Mouse (Mus musculus) brown adipose tissue, adult 24 weeks (tissue): ENCODE measurements around the gene Ppp1r18. TPM values are rescaled to one million over a fixed set of nuclear protein-coding genes. Genes with fewer than 3 reads are reported as not detected.

ENCODE experiments used
- H3K27ac ChIP-seq: fragments of 200-500 bp; replicated peaks from 2 replicates; pipeline ENCODE4 v1.5.1; 2012; ENCODE audit warnings: low read depth, mild to moderate bottlenecking, low read length
- H3K4me1 ChIP-seq: fragments of 200-500 bp; 2 replicates; pipeline ENCODE4 v1.6.1; 2012; ENCODE audit warnings: low read length, mixed read lengths; ENCODE audit not compliant: control insufficient read depth, insufficient read depth, insufficient read length
- H3K4me3 ChIP-seq: fragments of 200-500 bp; 2 replicates; pipeline ENCODE4 v1.5.1; 2012; ENCODE audit warnings: low read depth, mild to moderate bottlenecking, low read length, moderate library complexity; ENCODE audit not compliant: insufficient read depth
- polyA plus RNA-seq: library from polyadenylated mRNA; stranded (reverse); fragments of >200 nt; gene quantifications from 2 replicates; pipeline ENCODE4 v1.2.4, GENCODE M21; 2012; ENCODE audit not compliant: missing spikeins, insufficient read depth, insufficient read length

The Ppp1r18 gene
- polyA plus RNA-seq, 1 experiment: 8.8 TPM

DNA sequence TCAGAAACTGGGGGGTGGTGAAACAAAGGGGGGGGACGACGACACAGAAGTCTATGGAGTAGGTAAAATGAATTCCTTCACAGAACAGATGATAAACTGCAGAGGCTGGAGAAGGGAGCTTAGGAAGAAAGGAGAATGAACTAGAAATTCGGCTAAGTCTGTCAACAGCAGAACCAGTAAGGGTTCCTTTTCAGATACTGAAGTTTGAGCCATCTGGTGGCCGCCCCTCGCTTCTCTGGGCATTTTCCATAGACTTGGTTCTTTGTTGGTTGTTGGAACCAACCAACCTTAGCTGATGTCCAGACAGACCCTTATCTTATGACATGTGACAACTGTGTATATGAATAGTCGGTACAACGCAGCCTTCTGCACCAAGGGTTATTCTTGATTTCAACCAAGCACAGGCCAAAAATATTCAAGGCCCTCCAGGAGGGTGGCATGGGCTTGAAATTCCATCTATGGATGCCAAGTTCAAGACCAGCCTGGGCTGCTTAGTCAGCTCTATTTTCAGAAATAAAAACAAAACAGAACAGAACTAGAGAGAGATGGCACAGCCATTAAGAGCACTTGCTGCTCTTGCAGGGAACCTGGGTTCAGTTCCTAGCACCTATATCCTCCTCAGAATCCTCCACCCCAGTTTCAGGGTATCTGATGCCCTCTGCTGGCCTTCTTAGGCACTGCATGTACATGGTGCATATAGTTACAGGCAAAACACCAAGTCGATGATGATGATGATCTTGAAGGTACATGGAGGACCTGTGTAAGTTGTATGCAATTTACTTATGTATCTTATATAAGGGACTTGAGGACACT is 5.7 kb downstream of the Ppp1r18 start:
- H3K4me1 ChIP-seq: 0 out of 2 replicates have a peak, but pooled peaks cover 2% of the 10 kb centered on the region
- peak overlapping the region; percentile 78 for H3K4me3 ChIP-seq
- H3K27ac ChIP-seq: peak overlapping the region; percentile 99

DNA sequence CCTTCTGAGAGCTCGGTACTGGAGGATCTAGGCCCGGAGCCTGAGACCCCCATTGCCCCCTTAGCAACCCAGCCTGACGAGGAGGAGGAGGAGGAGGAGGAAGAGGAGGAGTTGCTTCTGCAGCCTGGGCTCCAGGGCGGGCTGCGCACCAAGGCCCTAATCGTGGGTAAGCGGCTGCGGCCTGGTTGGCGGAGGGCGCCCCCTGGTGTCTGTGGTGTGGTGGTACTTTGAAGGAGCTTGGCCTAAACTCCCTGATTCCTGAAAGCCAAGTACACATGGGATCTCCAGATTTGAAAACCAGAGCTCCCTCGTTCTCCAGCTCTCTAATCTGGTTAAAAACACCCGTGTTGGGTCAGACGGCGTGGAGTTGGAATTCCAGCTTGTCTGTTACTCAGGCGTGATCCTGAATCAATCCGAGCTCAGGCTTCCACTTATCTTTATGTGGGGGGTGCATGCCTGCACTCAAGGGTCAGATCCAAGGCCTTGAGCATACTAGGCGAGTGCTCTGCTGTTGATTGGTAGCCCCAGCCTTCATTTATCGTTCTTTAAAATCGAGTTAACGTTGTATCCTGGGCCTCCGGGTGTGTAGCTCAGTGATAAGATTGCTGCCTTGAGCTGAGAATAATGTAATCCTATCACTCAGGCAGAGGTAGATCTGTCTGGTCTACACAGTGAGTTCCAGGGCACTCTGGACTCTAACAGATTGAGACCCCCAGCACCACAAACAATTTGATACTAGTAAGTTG is 8.6 kb downstream of the Ppp1r18 start:
- peak overlapping the region; percentile 35; the same call in 1 of the 2 replicates for H3K27ac ChIP-seq
- H3K4me1 ChIP-seq: 0 out of 2 replicates have a peak, but pooled peaks cover 2% of the 10 kb centered on the region
- H3K4me3 ChIP-seq: peak overlapping the region; percentile 35; the same call in 1 of the 2 replicates

- Histone ChIP-seq H3K27ac (0 out of 2 replicates have a peak overlapping the region, but pooled peaks have one; percentile 10), H3K4me1 (0 out of 2 replicates have a peak, but pooled peaks cover 2% of the 10 kb centered on the region), H3K4me3 (no peak overlapping the region)
These were observed 9.3 kb downstream of the Ppp1r18 start for GRCm38 (mm10) chr17:35874721-35875120.

GRCm38 (mm10) chr17:35879245-35880057 is 14.1 kb downstream of the Ppp1r18 start, which contains the start of gene Dhx16:
Gene Dhx16 (plus strand): TSS chr17:35879819.
- Histone ChIP-seq H3K27ac (no peak within 1 kb of the TSS), H3K4me1 (peaks cover 4% of the 10 kb centered on the region; the same call in 1 of the 2 replicates)

GRCm38 (mm10) chr17:35882924-35883323 is 17.5 kb downstream of the Ppp1r18 start:
- peaks cover 4% of the 10 kb centered on the region; the same call in 1 of the 2 replicates for H3K4me1 ChIP-seq
- no peak overlapping the region for H3K27ac ChIP-seq
- no peak overlapping the region for H3K4me3 ChIP-seq

More at GRCm38 (mm10) chr17:35879245-35880057, 14.1 kb downstream of the Ppp1r18 start, which contains the start of gene Dhx16:
- peak within 1 kb of the TSS; percentile 91 for H3K4me3 ChIP-seq

DNA sequence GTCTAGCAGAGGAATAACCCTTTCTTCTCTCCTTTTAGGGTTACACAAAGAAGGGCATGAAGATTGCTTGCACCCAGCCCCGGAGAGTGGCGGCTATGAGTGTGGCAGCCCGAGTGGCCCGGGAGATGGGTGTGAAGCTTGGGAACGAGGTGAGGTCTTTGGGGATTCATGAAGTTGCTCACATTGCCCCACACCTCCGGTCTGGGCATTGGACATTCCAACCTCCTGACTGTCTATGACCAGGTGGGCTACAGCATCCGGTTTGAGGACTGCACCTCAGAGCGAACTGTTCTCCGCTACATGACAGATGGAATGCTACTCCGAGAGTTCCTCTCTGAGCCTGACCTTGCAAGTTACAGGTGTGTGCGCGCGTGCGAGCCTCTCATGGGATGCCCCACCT is 18.4 kb downstream of the Ppp1r18 start:
- Histone ChIP-seq H3K4me1 (peaks cover 4% of the 10 kb centered on the region; the same call in 1 of the 2 replicates), H3K4me3 (no peak overlapping the region), H3K27ac (no peak overlapping the region)

GRCm38 (mm10) chr17:35887725-35888124 is 22.3 kb downstream of the Ppp1r18 start:
- H3K27ac ChIP-seq: no peak overlapping the region
- H3K4me1 ChIP-seq: no peaks in the 10 kb centered on the region
- H3K4me3 ChIP-seq: no peak overlapping the region

- Histone ChIP-seq H3K4me1 (no peaks in the 10 kb centered on the region), H3K27ac (peak within 1 kb of the TSS; percentile 76)
These were observed 31.6 kb downstream of the Ppp1r18 start, which contains the start of gene 2310061I04Rik for GRCm38 (mm10) chr17:35896781-35897643. Gene 2310061I04Rik (minus strand): TSS chr17:35897431.

DNA sequence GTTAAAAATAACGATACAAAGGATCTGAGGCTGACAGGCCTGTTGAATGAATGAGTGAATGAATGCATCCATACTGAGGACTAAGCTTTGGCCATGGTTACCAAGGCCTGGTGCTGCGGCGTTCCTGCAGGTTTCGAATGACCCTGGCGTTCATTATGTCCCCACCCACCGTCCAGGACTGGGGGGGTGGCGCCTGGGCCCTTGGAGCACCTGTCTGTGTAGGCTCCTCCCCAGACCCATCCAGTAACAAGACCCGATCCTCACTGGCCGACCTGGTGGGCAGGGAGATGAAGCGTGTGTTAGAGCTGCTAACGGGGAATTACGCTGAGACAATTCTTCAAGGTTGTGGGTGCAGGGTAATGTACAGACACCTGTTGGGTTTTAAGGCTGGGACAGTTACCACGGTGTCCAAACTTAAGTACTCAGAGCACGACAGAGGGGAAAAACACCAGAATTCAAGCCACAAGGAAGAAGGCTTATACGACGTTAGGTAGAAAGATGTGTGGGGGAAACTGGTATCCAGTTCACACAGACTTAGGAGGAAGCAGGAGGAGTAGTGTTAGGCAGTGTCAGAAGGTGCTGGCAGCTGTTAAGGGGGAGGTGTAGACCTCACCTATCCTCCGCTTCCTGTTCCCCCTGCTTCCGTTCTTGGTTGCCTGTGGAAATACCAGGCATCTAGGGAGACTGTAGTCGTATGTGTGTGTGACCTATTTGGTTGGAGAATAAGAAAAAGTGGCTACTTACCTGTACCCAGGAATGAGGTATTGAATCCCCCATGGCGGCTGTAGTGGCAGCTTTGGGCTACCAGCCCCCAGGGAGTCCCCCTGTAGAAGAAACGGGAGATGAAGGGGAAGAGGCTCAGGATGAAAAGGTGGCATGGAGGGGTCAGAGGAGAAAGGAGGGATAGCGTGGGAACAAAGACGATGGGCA is 32.5 kb downstream of the Ppp1r18 start:
- Histone ChIP-seq H3K27ac (no peak overlapping the region), H3K4me1 (no peaks in the 10 kb centered on the region), H3K4me3 (peak overlapping the region; percentile 34)

More at GRCm38 (mm10) chr17:35896781-35897643, 31.6 kb downstream of the Ppp1r18 start, which contains the start of gene 2310061I04Rik:
- peak within 1 kb of the TSS; percentile 94 for H3K4me3 ChIP-seq

DNA sequence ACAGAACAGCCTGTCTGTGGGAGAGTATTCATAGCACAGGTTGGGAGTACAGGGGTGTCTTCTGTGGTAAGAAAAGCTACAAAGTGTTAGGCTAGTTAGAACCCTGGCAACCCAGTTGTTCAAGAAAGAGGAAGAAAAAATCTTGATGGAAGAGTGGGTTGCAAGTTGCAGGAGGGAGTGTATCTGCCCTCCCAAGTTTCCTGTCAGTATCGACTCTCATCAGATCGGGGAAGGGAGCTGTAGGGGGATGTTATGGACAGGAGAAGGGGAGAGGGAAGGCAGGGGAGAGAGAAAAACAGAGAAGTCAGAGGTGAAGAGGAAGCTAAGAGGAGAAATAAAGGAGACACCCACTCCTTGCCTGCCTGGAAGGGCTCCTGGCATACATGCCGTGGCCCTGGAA is 35.2 kb downstream of the Ppp1r18 start:
- Histone ChIP-seq H3K4me1 (no peaks in the 10 kb centered on the region), H3K4me3 (no peak overlapping the region), H3K27ac (no peak overlapping the region)

DNA sequence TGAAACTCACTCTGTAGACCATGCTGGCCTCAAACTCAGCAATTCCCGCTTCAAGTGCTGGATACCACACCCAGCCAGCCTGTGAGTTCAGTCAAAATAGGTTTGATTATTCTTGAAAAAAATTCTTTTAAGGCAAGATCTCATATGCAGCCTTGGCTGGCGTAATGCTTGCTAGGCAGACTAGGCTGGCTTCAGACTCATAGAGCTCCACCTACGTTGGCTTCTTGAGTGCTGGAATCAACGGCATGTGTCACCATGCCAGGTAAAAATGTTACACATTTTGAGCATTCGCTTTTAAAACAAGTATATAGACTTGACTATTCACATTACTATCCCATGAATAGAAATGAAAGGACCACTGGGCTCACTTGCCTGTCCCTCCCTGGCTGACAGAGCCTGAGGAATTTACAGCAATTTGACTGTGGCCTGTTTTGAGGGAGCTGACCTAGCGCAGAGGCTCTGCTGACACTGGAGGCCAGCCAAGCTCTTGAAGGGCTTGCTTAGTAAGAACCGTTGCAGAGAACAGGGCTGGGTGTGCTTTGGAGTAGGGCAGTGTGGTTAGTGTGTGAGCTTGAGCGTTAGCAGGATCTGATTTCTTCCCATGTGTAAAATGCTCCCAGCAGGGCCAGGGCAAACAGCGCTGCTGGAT is 38.1 kb downstream of the Ppp1r18 start:
- Histone ChIP-seq H3K27ac (no peak overlapping the region), H3K4me1 (no peaks in the 10 kb centered on the region), H3K4me3 (no peak overlapping the region)

DNA sequence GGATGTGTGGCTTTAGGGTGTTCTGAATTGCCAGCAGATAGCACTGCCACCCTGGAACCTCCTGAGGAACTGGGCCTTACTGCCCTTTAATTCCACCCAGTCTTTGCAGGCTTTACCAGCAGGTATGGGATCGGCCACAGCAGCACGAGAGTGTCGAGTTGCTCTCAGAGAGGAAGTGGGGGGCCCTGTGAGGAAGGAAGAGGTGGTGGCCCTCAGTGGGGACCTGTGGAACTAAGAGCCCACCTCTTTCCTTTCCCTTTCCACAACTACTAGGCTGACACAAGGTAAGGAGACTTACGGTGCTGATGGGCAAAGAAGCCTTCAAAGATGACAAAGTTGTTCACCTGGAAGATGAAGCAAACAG is 38.6 kb downstream of the Ppp1r18 start:
- H3K27ac ChIP-seq: no peak overlapping the region
- no peak overlapping the region for H3K4me3 ChIP-seq
- peaks cover under 1% of the 10 kb centered on the region; the same call in 1 of the 2 replicates for H3K4me1 ChIP-seq
